Mouse (Mus musculus): ENCODE data around the gene Ltbp2. TPM values are rescaled to one million over a fixed set of nuclear protein-coding genes. Genes with fewer than 3 reads are reported as not detected.

The Ltbp2 gene
- polyA plus RNA-seq, 1 experiment from 2014 or later = 0.31 TPM

- WGBS = 75% methylated on average over 6 of the region's 6 CpGs
These were observed 28.4 kb downstream of the Ltbp2 start for GRCm38 (mm10) chr12:84847882-84848281.

GRCm38 (mm10) chr12:84847480-84847879 is 28.9 kb downstream of the Ltbp2 start:
- H3K36me3 ChIP-seq (ENCODE audit: control insufficient read depth, insufficient read depth, low read length) = no peaks in the 10 kb centered on the region
- H3K4me3 ChIP-seq (ENCODE audit: low read length) = no peak overlapping the region
- no peak for ATAC-seq
- H3K27ac ChIP-seq (ENCODE audit: low read depth, low read length) = no peak overlapping the region
- no peak overlapping the region for H3K4me2 ChIP-seq (ENCODE audit: low read length)
- 65% methylated on average over 7 of the region's 7 CpGs for WGBS
- no peaks in the 10 kb centered on the region for H3K9me3 ChIP-seq (ENCODE audit: control insufficient read depth, low read length)
- no peaks in the 10 kb centered on the region for H3K4me1 ChIP-seq (ENCODE audit: control insufficient read depth, insufficient read depth, low read depth, low read length)
- H3K27me3 ChIP-seq (replicated peaks; ENCODE audit: control insufficient read depth, insufficient read depth, low read length) = no peaks in the 10 kb centered on the region
- H3K9ac ChIP-seq (ENCODE audit: low read depth, low read length) = no peak overlapping the region

More at GRCm38 (mm10) chr12:84847882-84848281, 28.4 kb downstream of the Ltbp2 start:
- Histone ChIP-seq H3K27me3 (replicated peaks; ENCODE audit: control insufficient read depth, insufficient read depth, low read length) (no peaks in the 10 kb centered on the region), H3K4me3 (ENCODE audit: low read length) (no peak overlapping the region), H3K9ac (ENCODE audit: low read depth, low read length) (no peak overlapping the region), H3K4me2 (ENCODE audit: low read length) (no peak overlapping the region), H3K4me1 (ENCODE audit: control insufficient read depth, insufficient read depth, low read depth, low read length) (no peaks in the 10 kb centered on the region), H3K27ac (ENCODE audit: low read depth, low read length) (no peak overlapping the region), H3K9me3 (ENCODE audit: control insufficient read depth, low read length) (no peaks in the 10 kb centered on the region), H3K36me3 (ENCODE audit: control insufficient read depth, insufficient read depth, low read length) (no peaks in the 10 kb centered on the region)
- ATAC-seq = no peak

GRCm38 (mm10) chr12:84846594-84847014 is 29.7 kb downstream of the Ltbp2 start:
- H3K9ac ChIP-seq (ENCODE audit: low read depth, low read length) = peak overlapping the region; percentile 4; the same call in 1 of the 2 replicates
- no peaks in the 10 kb centered on the region for H3K36me3 ChIP-seq (ENCODE audit: control insufficient read depth, insufficient read depth, low read length)
- no peaks in the 10 kb centered on the region for H3K4me1 ChIP-seq (ENCODE audit: control insufficient read depth, insufficient read depth, low read depth, low read length)
- H3K4me3 ChIP-seq (ENCODE audit: low read length) = no peak overlapping the region
- WGBS = 63% methylated on average over 9 of the region's 9 CpGs
- no peaks in the 10 kb centered on the region for H3K27me3 ChIP-seq (replicated peaks; ENCODE audit: control insufficient read depth, insufficient read depth, low read length)
- H3K27ac ChIP-seq (ENCODE audit: low read depth, low read length) = no peak overlapping the region
- no peaks in the 10 kb centered on the region for H3K9me3 ChIP-seq (ENCODE audit: control insufficient read depth, low read length)
- ATAC-seq = no peak
- no peak overlapping the region for H3K4me2 ChIP-seq (ENCODE audit: low read length)

DNA sequence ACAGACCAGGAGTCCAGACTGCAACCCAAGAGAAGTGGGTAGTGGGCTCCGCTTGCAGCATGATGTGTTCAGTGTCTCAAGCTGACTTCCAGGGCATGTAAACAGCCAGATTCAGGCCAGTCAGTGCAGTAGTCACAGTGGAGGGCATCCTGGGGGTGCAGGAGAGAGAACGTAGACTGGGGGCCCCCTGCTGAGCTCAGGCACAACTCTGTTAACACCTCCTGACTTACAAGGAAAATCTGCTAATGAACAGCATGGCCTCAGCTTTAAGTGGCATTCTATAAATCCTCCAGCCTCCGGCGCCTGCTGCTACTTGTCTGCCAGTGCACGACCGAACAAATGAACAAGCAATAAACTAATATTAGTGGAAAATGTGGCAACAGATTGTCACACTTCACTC is 33.6 kb downstream of the Ltbp2 start:
- Histone ChIP-seq H3K9me3 (ENCODE audit: control insufficient read depth, low read length) (no peaks in the 10 kb centered on the region), H3K36me3 (ENCODE audit: control insufficient read depth, insufficient read depth, low read length) (no peaks in the 10 kb centered on the region), H3K27ac (ENCODE audit: low read depth, low read length) (no peak overlapping the region), H3K4me1 (ENCODE audit: control insufficient read depth, insufficient read depth, low read depth, low read length) (no peaks in the 10 kb centered on the region), H3K4me2 (ENCODE audit: low read length) (no peak overlapping the region), H3K27me3 (replicated peaks; ENCODE audit: control insufficient read depth, insufficient read depth, low read length) (no peaks in the 10 kb centered on the region), H3K9ac (ENCODE audit: low read depth, low read length) (no peak overlapping the region), H3K4me3 (ENCODE audit: low read length) (no peak overlapping the region)
- 66% methylated on average over 6 of the region's 6 CpGs for WGBS
- no peak for ATAC-seq

- Histone ChIP-seq H3K9me3 (ENCODE audit: control insufficient read depth, low read length) (no peaks in the 10 kb centered on the region), H3K4me3 (ENCODE audit: low read length) (no peak overlapping the region), H3K27me3 (replicated peaks; ENCODE audit: control insufficient read depth, insufficient read depth, low read length) (no peaks in the 10 kb centered on the region), H3K4me2 (ENCODE audit: low read length) (no peak overlapping the region), H3K4me1 (ENCODE audit: control insufficient read depth, insufficient read depth, low read depth, low read length) (no peaks in the 10 kb centered on the region), H3K27ac (ENCODE audit: low read depth, low read length) (no peak overlapping the region), H3K9ac (ENCODE audit: low read depth, low read length) (no peak overlapping the region), H3K36me3 (ENCODE audit: control insufficient read depth, insufficient read depth, low read length) (no peaks in the 10 kb centered on the region)
- 81% methylated on average over 15 of the region's 15 CpGs for WGBS
- no peak for ATAC-seq
These were observed 34.9 kb downstream of the Ltbp2 start for GRCm38 (mm10) chr12:84841158-84842140.

DNA sequence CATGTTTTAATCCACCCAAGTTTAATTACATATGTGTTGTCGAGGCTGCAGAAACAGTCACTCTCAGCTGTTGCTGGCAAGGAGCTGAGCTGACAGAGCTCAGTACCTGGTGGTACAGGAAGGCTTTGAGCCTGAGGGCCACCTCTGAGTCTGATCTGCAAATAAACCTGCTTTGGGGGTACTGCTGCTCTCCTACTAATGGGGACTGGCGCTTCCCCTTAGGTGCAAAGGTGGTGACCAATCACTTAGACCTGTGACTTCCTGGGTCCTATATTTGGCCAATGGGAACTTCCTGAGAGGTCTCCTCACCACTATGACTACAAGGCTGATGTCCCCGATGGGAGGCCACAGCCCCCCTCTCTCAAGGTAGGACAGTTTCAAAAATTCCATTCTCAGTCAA is 35.6 kb downstream of the Ltbp2 start:
- 82% methylated on average over 3 of the region's 3 CpGs for WGBS

GRCm38 (mm10) chr12:84839965-84840364 is 36.4 kb downstream of the Ltbp2 start:
- H3K4me1 ChIP-seq (ENCODE audit: control insufficient read depth, insufficient read depth, low read depth, low read length) = no peaks in the 10 kb centered on the region
- ATAC-seq = no peak
- H3K27ac ChIP-seq (ENCODE audit: low read depth, low read length) = no peak overlapping the region
- no peak overlapping the region for H3K9ac ChIP-seq (ENCODE audit: low read depth, low read length)
- no peaks in the 10 kb centered on the region for H3K27me3 ChIP-seq (replicated peaks; ENCODE audit: control insufficient read depth, insufficient read depth, low read length)
- H3K36me3 ChIP-seq (ENCODE audit: control insufficient read depth, insufficient read depth, low read length) = no peaks in the 10 kb centered on the region
- 83% methylated on average over 4 of the region's 4 CpGs for WGBS
- H3K9me3 ChIP-seq (ENCODE audit: control insufficient read depth, low read length) = no peaks in the 10 kb centered on the region
- H3K4me2 ChIP-seq (ENCODE audit: low read length) = no peak overlapping the region
- no peak overlapping the region for H3K4me3 ChIP-seq (ENCODE audit: low read length)

More for the DNA sequence above, 35.6 kb downstream of the Ltbp2 start:
- Histone ChIP-seq H3K4me3 (ENCODE audit: low read length) (no peak overlapping the region), H3K9me3 (ENCODE audit: control insufficient read depth, low read length) (no peaks in the 10 kb centered on the region), H3K9ac (ENCODE audit: low read depth, low read length) (no peak overlapping the region), H3K4me2 (ENCODE audit: low read length) (no peak overlapping the region), H3K27me3 (replicated peaks; ENCODE audit: control insufficient read depth, insufficient read depth, low read length) (no peaks in the 10 kb centered on the region), H3K4me1 (ENCODE audit: control insufficient read depth, insufficient read depth, low read depth, low read length) (no peaks in the 10 kb centered on the region), H3K27ac (ENCODE audit: low read depth, low read length) (no peak overlapping the region), H3K36me3 (ENCODE audit: control insufficient read depth, insufficient read depth, low read length) (no peaks in the 10 kb centered on the region)
- no peak for ATAC-seq

DNA sequence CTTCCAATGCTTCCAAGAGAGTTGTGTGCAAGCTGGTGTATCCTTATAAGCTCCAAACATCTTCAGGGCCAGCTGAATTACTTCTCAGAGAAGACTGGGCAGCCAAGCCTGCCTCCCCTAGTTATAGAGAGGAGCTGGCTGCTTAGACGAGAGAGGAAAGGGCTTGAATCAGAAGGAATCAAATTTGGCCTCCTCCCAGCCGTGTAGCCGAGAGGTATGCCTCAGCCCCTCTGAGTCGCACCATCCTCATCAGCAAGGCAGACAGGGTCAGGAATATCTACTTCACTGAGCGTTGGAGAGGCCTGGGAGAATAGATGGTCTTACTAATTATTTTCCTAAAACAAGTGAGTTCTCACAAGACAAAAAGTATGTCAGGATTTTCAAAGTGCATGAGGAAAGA is 40.7 kb downstream of the Ltbp2 start:
- Histone ChIP-seq H3K4me2 (ENCODE audit: low read length) (no peak overlapping the region), H3K27me3 (replicated peaks; ENCODE audit: control insufficient read depth, insufficient read depth, low read length) (no peaks in the 10 kb centered on the region), H3K36me3 (ENCODE audit: control insufficient read depth, insufficient read depth, low read length) (no peaks in the 10 kb centered on the region), H3K9me3 (ENCODE audit: control insufficient read depth, low read length) (no peaks in the 10 kb centered on the region), H3K4me1 (ENCODE audit: control insufficient read depth, insufficient read depth, low read depth, low read length) (no peaks in the 10 kb centered on the region), H3K27ac (ENCODE audit: low read depth, low read length) (no peak overlapping the region), H3K4me3 (ENCODE audit: low read length) (no peak overlapping the region), H3K9ac (ENCODE audit: low read depth, low read length) (no peak overlapping the region)
- WGBS = 85% methylated on average over 5 of the region's 5 CpGs
- ATAC-seq = no peak

DNA sequence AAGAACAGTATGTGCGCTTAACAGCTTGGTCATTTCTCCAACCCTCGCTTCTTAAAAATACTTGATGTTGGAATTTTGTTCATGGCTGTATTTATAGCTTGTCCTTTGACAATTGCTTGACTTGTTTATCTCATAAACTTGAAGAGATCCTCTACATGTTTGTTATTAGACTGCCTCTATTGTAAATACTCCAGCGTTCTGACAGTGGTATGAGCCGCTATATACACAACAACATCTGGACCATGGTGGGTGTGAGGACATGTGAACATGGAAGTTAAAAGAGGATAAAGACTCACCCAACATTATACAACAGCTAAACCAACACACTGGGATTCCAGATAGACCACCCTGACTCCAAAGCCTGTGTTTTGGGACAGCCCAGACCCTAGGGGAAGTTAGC is 41.6 kb downstream of the Ltbp2 start:
- no peaks in the 10 kb centered on the region; the same call in 1 of the 2 replicates for H3K4me1 ChIP-seq (ENCODE audit: control insufficient read depth, insufficient read depth, low read depth, low read length)

More for the DNA sequence above, 41.6 kb downstream of the Ltbp2 start:
- Histone ChIP-seq H3K9me3 (ENCODE audit: control insufficient read depth, low read length) (no peaks in the 10 kb centered on the region), H3K9ac (ENCODE audit: low read depth, low read length) (no peak overlapping the region), H3K27me3 (replicated peaks; ENCODE audit: control insufficient read depth, insufficient read depth, low read length) (no peaks in the 10 kb centered on the region), H3K4me2 (ENCODE audit: low read length) (no peak overlapping the region), H3K36me3 (ENCODE audit: control insufficient read depth, insufficient read depth, low read length) (no peaks in the 10 kb centered on the region), H3K4me3 (ENCODE audit: low read length) (no peak overlapping the region), H3K27ac (ENCODE audit: low read depth, low read length) (no peak overlapping the region)
- no peak for ATAC-seq
- 89% methylated on average over 4 of the region's 4 CpGs for WGBS

Measured in hindbrain, embryonic 16.5 days (tissue).